Mouse (Mus musculus) neural tube, embryonic 13.5 days (tissue): ENCODE data around the gene Armh4. TPM values are rescaled to one million over a fixed set of nuclear protein-coding genes. Genes with fewer than 3 reads are reported as not detected.

Source experiments
- ATAC-seq: fragments of 200-750 bp; cut with Nextera tagmentation; 2 replicates; pipeline ENCODE4 v1.8.0; 2017; ENCODE audit warnings: low read depth, mild to moderate bottlenecking, moderate TSS enrichment, moderate library complexity
- H3K27ac ChIP-seq: fragments of 300-500 bp; sonication (generic); replicated peaks from 2 replicates; pipeline ENCODE4 v1.5.1; 2015; ENCODE audit warnings: moderate library complexity, mild to moderate bottlenecking, inconsistent platforms
- H3K27me3 ChIP-seq: fragments of 300-500 bp; sonication (generic); 2 replicates; pipeline ENCODE4 v1.6.1; 2015; ENCODE audit warnings: mild to moderate bottlenecking, inconsistent platforms
- H3K36me3 ChIP-seq: fragments of 300-500 bp; sonication (generic); 2 replicates; pipeline ENCODE4 v1.6.1; 2015; ENCODE audit warnings: mild to moderate bottlenecking, inconsistent platforms
- H3K4me1 ChIP-seq: fragments of 300-500 bp; sonication (generic); replicated peaks from 2 replicates; pipeline ENCODE4 v1.6.1; 2015; ENCODE audit warnings: inconsistent platforms
- H3K4me2 ChIP-seq: fragments of 300-500 bp; sonication (generic); 2 replicates; pipeline ENCODE4 v1.6.1; 2015; ENCODE audit warnings: inconsistent platforms, mild to moderate bottlenecking, moderate library complexity
- H3K4me3 ChIP-seq: fragments of 300-500 bp; sonication (generic); 2 replicates; pipeline ENCODE4 v1.5.1; 2015; ENCODE audit warnings: mild to moderate bottlenecking, inconsistent platforms
- H3K9ac ChIP-seq: fragments of 300-500 bp; sonication (generic); 2 replicates; pipeline ENCODE4 v1.6.1; 2015; ENCODE audit warnings: moderate library complexity, mild to moderate bottlenecking, inconsistent platforms
- H3K9me3 ChIP-seq: fragments of 300-500 bp; sonication (generic); 2 replicates; pipeline ENCODE4 v1.6.1; 2016; ENCODE audit warnings: inconsistent platforms
- WGBS: fragments of 180-500 bp; shearing (Covaris S2); methylation state at CpG from one replicate; pipeline ENCODE4 v1.1.7; 2015; 5-methylcytosine and 5-hydroxymethylcytosine counted together
- polyA plus RNA-seq: library from polyadenylated mRNA; unstranded; fragments of >200 nt; fragmentation: Nextera tagmentation; extraction: Ambion mirVana; gene quantifications from 2 replicates; pipeline ENCODE4 v1.2.1, GENCODE M21; 2015

The Armh4 gene
- polyA plus RNA-seq, 1 experiment from 2014 or later = 64.2 TPM

- H3K4me1 ChIP-seq = no peaks in the 10 kb centered on the region
- H3K27ac ChIP-seq = no peak overlapping the region
- ATAC-seq = no peak
- H3K9me3 ChIP-seq = no peaks in the 10 kb centered on the region
- H3K4me3 ChIP-seq = no peak overlapping the region
- H3K27me3 ChIP-seq = no peaks in the 10 kb centered on the region
- WGBS = 51% methylated on average over 3 of the region's 3 CpGs
- no peak overlapping the region for H3K4me2 ChIP-seq
- no peaks in the 10 kb centered on the region for H3K36me3 ChIP-seq
- H3K9ac ChIP-seq = no peak overlapping the region
These were observed 60.4 kb downstream of the Armh4 start for GRCm38 (mm10) chr14:49722782-49723181.

GRCm38 (mm10) chr14:49721281-49721680 lies 61.9 kb downstream of the Armh4 start:
- Histone ChIP-seq H3K9me3 (no peaks in the 10 kb centered on the region), H3K9ac (no peak overlapping the region), H3K27ac (no peak overlapping the region), H3K27me3 (no peaks in the 10 kb centered on the region), H3K36me3 (no peaks in the 10 kb centered on the region), H3K4me1 (no peaks in the 10 kb centered on the region), H3K4me3 (no peak overlapping the region), H3K4me2 (no peak overlapping the region)
- no peak for ATAC-seq
- WGBS = 60% methylated on average over 1 of the region's 1 CpGs

GRCm38 (mm10) chr14:49719678-49720077 lies 63.5 kb downstream of the Armh4 start:
- Histone ChIP-seq H3K27me3 (no peaks in the 10 kb centered on the region), H3K36me3 (no peaks in the 10 kb centered on the region), H3K27ac (no peak overlapping the region), H3K9me3 (no peaks in the 10 kb centered on the region), H3K4me3 (no peak overlapping the region), H3K4me1 (no peaks in the 10 kb centered on the region), H3K9ac (no peak overlapping the region), H3K4me2 (no peak overlapping the region)
- no peak for ATAC-seq

GRCm38 (mm10) chr14:49711016-49711415 lies 72.2 kb downstream of the Armh4 start:
- Histone ChIP-seq H3K9me3 (no peaks in the 10 kb centered on the region), H3K4me2 (no peak overlapping the region), H3K9ac (no peak overlapping the region), H3K27ac (no peak overlapping the region), H3K4me1 (no peaks in the 10 kb centered on the region), H3K27me3 (no peaks in the 10 kb centered on the region), H3K4me3 (no peak overlapping the region), H3K36me3 (no peaks in the 10 kb centered on the region)
- WGBS = 51% methylated on average over 3 of the region's 3 CpGs
- no peak for ATAC-seq

- no peak for ATAC-seq
These were observed 79.6 kb downstream of the Armh4 start for GRCm38 (mm10) chr14:49703432-49704200.

GRCm38 (mm10) chr14:49679511-49680284 lies 103.5 kb downstream of the Armh4 start:
- no peaks in the 10 kb centered on the region for H3K36me3 ChIP-seq
- 60% methylated on average over 5 of the region's 5 CpGs for WGBS

More at GRCm38 (mm10) chr14:49703432-49704200, 79.6 kb downstream of the Armh4 start:
- no peaks in the 10 kb centered on the region for H3K27me3 ChIP-seq
- no peaks in the 10 kb centered on the region for H3K4me1 ChIP-seq
- H3K9ac ChIP-seq = no peak overlapping the region
- 75% methylated on average over 3 of the region's 3 CpGs for WGBS
- no peak overlapping the region for H3K4me3 ChIP-seq
- no peaks in the 10 kb centered on the region for H3K9me3 ChIP-seq
- H3K27ac ChIP-seq = no peak overlapping the region
- H3K4me2 ChIP-seq = no peak overlapping the region
- no peaks in the 10 kb centered on the region for H3K36me3 ChIP-seq

GRCm38 (mm10) chr14:49676580-49676979 lies 106.6 kb downstream of the Armh4 start:
- H3K9ac ChIP-seq = no peak overlapping the region
- 27% methylated on average over 2 of the region's 2 CpGs for WGBS
- H3K4me3 ChIP-seq = no peak overlapping the region
- peaks cover 6% of the 10 kb centered on the region; the same call in 1 of the 2 replicates for H3K4me1 ChIP-seq
- no peaks in the 10 kb centered on the region for H3K36me3 ChIP-seq
- no peak overlapping the region for H3K27ac ChIP-seq
- H3K4me2 ChIP-seq = no peak overlapping the region
- H3K27me3 ChIP-seq = no peaks in the 10 kb centered on the region
- no peaks in the 10 kb centered on the region for H3K9me3 ChIP-seq
- ATAC-seq = peak; percentile 59; the same call in 1 of the 2 replicates

More at GRCm38 (mm10) chr14:49679511-49680284, 103.5 kb downstream of the Armh4 start:
- Histone ChIP-seq H3K4me3 (no peak overlapping the region), H3K4me1 (peaks cover 12% of the 10 kb centered on the region; the same call in 1 of the 2 replicates), H3K27me3 (no peaks in the 10 kb centered on the region), H3K9me3 (no peaks in the 10 kb centered on the region), H3K27ac (no peak overlapping the region), H3K9ac (no peak overlapping the region), H3K4me2 (no peak overlapping the region)
- ATAC-seq = no peak

GRCm38 (mm10) chr14:49660444-49660843 lies 122.7 kb downstream of the Armh4 start:
- no peak overlapping the region for H3K4me3 ChIP-seq
- no peak for ATAC-seq

GRCm38 (mm10) chr14:49649191-49649590 lies 134.0 kb downstream of the Armh4 start:
- ATAC-seq = no peak
- no peak overlapping the region for H3K4me3 ChIP-seq
- 79% methylated on average over 1 of the region's 1 CpGs for WGBS
- no peaks in the 10 kb centered on the region for H3K27me3 ChIP-seq
- H3K4me1 ChIP-seq = no peaks in the 10 kb centered on the region
- H3K9me3 ChIP-seq = no peaks in the 10 kb centered on the region
- H3K27ac ChIP-seq = no peak overlapping the region
- no peak overlapping the region for H3K9ac ChIP-seq
- no peaks in the 10 kb centered on the region for H3K36me3 ChIP-seq
- H3K4me2 ChIP-seq = no peak overlapping the region

More at GRCm38 (mm10) chr14:49660444-49660843, 122.7 kb downstream of the Armh4 start:
- no peaks in the 10 kb centered on the region for H3K9me3 ChIP-seq
- no peaks in the 10 kb centered on the region for H3K27me3 ChIP-seq
- no peaks in the 10 kb centered on the region for H3K36me3 ChIP-seq
- H3K27ac ChIP-seq = no peak overlapping the region
- H3K4me1 ChIP-seq = no peaks in the 10 kb centered on the region
- H3K9ac ChIP-seq = no peak overlapping the region
- H3K4me2 ChIP-seq = no peak overlapping the region
- WGBS = 57% methylated on average over 4 of the region's 4 CpGs

- ATAC-seq = no peak
- H3K27me3 ChIP-seq = no peaks in the 10 kb centered on the region
- H3K36me3 ChIP-seq = no peaks in the 10 kb centered on the region
- no peaks in the 10 kb centered on the region for H3K4me1 ChIP-seq
- H3K9ac ChIP-seq = no peak overlapping the region
- H3K4me3 ChIP-seq = no peak overlapping the region
- no peak overlapping the region for H3K4me2 ChIP-seq
- H3K27ac ChIP-seq = no peak overlapping the region
- H3K9me3 ChIP-seq = no peaks in the 10 kb centered on the region
- WGBS = 58% methylated on average over 1 of the region's 1 CpGs
These were observed 145.8 kb downstream of the Armh4 start for GRCm38 (mm10) chr14:49637422-49637821.

- no peaks in the 10 kb centered on the region for H3K9me3 ChIP-seq
- no peak overlapping the region for H3K9ac ChIP-seq
- 0 out of 2 replicates have a peak, but pooled peaks cover 6% of the 10 kb centered on the region for H3K4me1 ChIP-seq
- ATAC-seq = no peak
- H3K27ac ChIP-seq = no peak overlapping the region
- no peak overlapping the region for H3K4me2 ChIP-seq
- no peaks in the 10 kb centered on the region for H3K36me3 ChIP-seq
- 32% methylated on average over 4 of the region's 4 CpGs for WGBS
- no peak overlapping the region for H3K4me3 ChIP-seq
- no peaks in the 10 kb centered on the region for H3K27me3 ChIP-seq
These were observed 157.1 kb downstream of the Armh4 start for GRCm38 (mm10) chr14:49626055-49626454.
